Mouse (Mus musculus) heart, adult 9 months (tissue): ENCODE results near the gene Mgrn1.

ENCODE experiments used
- DNase-seq, 2 experiments: peaks; one replicate each; pipeline ENCODE4 v3.0.0; 2022; ENCODE audit warnings: low spot score in 2 of 2

Mgrn1 gene

GRCm38 (mm10) chr16:4907972-4908371 is 21.9 kb downstream of the Mgrn1 start:
- no peak for DNase-seq

- no peak for DNase-seq
Observed at GRCm38 (mm10) chr16:4909745-4910144, 23.7 kb downstream of the Mgrn1 start.

DNA sequence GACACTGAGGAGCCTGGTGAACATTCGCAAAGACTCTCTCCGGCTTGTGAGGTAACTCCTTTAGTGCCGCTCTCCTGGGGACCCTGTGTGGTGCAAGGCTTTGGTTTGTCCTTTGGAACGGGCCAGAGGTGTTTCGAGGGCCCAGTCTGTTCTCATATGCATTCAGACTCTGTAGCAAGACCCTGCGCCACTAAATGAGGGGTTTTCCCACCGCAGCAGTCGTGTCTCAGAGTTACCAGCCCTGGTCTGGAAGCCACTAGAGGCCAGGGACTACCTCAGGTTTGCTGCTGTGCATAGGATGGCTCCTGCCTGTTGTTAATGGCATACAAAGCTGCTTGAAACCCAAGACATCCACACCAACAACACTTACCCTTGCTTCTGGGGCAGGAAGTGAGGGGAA is 24.7 kb downstream of the Mgrn1 start:
- no peak for DNase-seq

DNA sequence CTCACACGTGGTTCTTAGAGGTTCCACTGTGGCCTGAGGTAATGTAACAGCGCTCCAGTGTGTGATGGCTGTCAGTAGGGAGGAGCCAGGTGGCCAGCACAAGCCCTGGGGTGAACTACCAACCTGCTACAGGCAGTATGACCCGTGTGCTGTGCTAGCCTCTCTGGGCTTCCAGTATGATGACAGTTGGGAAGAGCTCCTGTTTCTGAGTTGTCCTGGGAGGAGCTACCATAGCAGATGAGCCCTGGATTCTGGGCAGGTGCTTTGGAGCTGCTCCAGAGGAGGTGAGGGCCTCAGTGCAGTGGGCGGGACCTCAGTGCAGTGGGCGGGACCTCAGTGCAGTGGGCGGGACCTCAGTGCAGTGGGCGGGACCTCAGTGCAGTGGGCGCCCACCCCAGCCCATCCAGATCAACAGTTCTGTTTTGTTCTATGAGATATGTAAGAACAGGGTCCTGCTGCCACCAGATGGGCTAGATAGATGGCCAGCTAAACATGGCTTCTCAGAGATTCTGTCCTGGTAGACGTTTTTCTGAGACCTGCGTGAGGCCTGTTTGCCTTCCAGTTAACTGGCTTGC is 26.1 kb downstream of the Mgrn1 start:
- no peak for DNase-seq

DNA sequence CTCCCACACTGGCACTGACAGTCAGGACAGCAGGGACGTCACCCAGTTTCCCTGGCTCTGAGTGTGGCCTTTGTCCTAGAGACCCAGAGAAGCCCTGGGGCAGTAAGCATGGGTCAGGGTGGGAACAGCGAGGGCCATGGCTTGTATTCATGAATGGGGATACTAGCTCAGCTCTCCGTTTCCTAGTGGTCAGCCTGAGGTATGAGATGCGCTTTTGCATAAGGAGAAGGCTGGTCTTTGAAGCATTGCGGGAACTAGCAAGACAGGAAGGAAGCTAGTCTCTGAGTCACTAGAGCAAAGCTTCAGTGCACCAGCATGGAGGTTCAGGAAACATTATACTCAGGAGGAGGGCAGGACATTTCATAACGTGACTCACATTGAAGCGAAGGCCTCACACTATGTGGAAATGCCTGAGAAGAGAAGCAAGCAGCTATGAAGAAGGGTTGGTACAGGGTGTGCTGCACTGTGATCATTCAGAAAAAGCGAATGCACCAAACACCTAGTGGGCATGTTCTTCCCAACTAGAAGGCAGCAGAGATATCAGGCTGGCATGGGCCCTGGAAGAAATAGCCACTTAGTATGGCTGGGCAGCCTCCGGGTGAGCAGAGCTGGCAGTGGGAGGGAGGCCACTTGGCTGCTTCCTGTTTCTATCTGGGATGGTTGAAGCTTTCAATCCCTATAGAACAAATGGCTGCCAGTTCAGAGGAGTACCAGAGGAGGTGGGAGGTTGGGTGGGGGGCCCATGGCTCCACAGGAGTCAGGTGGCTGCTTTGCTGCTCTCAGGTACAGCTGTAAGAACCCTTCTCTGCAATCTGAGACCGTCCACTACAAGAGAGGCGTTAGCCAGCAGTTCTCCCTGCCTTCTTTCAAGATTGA is 27.1 kb downstream of the Mgrn1 start:
- DNase-seq = peak in 1 of 2 experiments; percentile 28

GRCm38 (mm10) chr16:4913783-4914735 is 28.0 kb downstream of the Mgrn1 start:
- DNase-seq = peak; percentile 70 to 89

- no peak for DNase-seq
Observed at GRCm38 (mm10) chr16:4915931-4916330, 29.9 kb downstream of the Mgrn1 start.

- no peak for DNase-seq
Observed at GRCm38 (mm10) chr16:4916608-4917007, 30.6 kb downstream of the Mgrn1 start.

DNA sequence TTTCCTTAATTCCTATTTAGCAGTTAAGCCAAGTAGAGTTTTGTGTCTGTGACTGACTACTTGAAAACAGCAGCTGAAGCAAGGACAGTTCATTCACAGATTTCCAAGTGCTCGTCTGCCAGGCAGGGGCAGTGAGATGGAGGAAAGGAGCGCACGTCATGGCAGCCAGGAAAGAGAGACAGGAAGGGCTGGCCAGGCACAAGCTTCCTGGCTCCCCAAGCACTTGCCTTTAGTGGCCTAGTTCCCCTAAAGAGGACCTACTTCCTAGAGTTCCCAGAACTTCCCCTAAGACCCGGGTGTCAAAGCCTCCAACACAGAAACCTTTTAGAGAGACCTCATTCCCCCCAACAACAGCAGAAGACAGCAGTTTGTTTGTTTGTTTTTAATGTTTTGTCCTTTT is 34.5 kb downstream of the Mgrn1 start:
- no peak for DNase-seq

GRCm38 (mm10) chr16:4922481-4922880 is 36.4 kb downstream of the Mgrn1 start:
- DNase-seq = no peak

GRCm38 (mm10) chr16:4923996-4924395 is 37.9 kb downstream of the Mgrn1 start:
- DNase-seq = no peak

GRCm38 (mm10) chr16:4927967-4928366 is 41.9 kb downstream of the Mgrn1 start:
- DNase-seq = no peak

- DNase-seq = no peak
Observed at GRCm38 (mm10) chr16:4928474-4928873, 42.4 kb downstream of the Mgrn1 start.

GRCm38 (mm10) chr16:4932429-4932828 is 46.4 kb downstream of the Mgrn1 start:
- no peak for DNase-seq

DNA sequence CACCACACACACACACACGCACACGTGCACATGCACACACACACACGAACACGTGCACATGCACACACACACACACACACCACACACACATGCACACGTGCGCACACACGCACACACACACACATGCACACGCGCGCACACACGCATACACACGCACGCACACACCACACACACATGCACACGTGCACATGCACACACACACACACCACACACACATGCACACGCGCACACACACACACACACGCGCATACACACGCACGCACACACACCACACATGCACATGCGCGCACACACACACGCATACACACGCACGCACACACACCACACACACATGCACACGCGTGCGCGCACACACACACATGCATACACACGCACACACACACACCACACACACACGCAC is 49.4 kb downstream of the Mgrn1 start:
- DNase-seq = no peak

DNA sequence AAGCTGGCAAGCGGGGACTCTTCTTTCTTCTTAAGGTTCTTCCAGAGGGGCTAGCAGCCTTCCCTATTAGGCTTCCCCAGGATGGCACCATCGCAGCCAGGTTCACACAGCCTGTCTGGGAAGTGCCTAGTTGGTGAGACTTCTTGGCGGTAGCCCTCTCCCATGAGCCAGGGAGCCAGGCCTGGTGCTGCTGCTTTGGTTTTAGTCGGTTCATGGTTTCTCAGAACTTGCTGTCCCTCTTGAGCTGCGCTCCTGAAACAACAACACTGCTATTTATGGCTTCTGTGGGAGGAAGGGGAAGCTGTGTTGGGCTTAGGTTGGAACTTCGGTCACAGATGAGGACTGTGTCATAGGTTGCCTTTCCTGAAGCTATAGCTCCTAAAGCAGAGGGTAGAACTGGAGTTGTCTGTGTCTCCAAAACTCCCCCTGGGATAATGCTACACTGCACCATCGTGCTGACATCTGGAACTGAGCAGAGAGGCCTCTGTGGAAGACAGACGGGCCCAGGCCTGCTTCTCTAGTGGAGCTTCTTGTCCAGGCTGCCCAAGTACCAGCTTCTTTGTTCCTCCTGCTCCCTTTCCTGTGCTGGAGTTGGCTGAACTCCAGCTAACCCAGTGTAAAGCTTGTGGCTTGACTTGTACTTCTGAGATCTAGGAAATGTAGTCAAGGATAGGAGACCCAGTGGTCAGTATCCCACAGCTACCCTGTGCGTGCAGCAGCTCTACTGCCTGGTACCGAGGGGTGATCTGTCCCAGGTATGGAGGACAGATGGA is 50.1 kb downstream of the Mgrn1 start:
- no peak for DNase-seq

DNA sequence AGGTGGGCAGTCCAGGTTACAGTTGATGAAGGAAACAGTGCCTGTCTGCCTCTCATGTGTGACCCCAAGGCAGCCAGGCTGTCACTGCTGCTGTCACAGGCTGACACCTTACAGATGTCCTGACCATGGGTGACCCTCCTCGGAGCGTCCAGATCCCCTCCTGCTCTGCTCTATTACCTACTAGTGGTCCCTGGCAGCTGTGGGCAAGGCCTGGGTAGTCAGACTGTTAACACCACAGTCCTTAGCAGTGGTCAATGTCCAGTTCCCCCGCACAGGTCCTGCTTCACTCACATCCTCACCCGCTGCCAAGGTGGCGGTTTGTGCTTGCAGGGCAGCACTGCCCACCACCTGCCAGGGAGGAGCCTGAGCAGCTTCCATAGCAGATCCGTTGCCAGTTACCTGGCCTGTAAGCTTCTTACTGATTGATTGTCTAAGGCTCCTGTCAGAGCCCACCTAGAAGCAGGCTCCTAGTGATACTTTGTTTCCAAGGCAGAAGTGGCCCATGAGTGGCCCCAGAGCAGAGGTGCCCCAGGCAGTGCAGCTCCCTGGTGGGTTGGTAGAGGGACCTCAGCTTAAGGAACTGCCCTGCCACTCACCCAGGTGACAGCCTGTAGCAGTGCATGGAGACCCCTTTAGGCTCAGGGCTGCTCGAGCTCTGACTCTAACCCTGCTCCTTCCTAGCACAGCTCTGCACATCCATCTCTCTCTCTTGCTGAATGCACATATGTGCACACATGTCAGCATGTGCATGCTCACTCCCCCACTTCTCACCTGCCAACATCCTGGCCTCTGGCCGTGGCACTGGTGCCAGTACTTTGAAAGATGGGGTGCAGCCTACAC is 51.5 kb downstream of the Mgrn1 start:
- DNase-seq = no peak

GRCm38 (mm10) chr16:4938461-4938860 is 52.4 kb downstream of the Mgrn1 start, which contains the start of gene Nudt16l1:
Nudt16l1 (plus strand) TSS chr16:4938761.
- no peak for DNase-seq

DNA sequence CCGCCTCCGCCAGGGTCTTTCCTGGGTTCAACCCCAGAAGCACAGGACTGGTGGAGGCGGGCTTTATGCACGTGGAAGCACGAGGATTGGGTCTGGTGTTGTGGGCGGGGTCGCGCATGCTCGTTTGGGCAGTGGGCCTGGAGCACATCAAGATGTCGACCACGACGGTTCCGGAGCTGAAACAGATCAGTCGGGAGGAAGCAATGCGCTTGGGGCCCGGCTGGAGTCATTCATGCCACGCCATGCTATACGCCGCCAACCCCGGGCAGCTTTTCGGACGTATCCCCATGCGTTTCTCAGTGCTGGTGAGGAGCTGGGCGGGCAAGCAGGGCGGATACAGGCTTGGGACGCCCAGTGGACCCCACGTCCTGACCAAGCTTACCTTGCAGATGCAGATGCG is 52.9 kb downstream of the Mgrn1 start:
- peak; percentile 94 to 96 for DNase-seq

DNA sequence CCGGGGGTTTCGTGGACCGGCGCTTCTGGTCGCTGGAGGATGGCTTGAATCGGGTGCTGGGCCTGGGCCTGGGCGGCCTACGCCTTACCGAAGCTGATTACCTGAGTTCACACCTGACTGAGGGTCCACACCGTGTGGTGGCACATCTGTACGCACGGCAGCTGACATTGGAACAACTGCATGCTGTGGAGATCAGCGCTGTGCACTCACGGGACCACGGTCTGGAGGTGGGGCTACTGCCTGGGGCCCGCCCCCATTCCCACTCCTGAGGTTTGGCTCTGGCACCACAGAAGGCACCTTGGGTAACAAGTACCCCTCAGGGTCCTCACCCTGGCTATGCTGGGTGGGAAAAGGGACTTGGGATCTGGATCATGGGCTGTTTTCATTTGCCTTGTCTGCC is 53.4 kb downstream of the Mgrn1 start:
- DNase-seq = peak in 1 of 2 experiments; percentile 33
